In genomic region chr3:28748151-28748550, GRCm38 (mm10) we compare ENCODE assay signal across 22 mouse cellular contexts. TPM values are rescaled to one million over a fixed set of nuclear protein-coding genes. Genes with fewer than 3 reads are reported as not detected.
DNase-seq lines count a peak whose midpoint lies in the region; ATAC-seq and TF ChIP-seq lines count a peak whose summit lies in the region.
"Had no signal": no experiment of that assay in that cellular context is flagged by ENCODE, and none has a peak within 500 bp of the region (broad histone marks: within the 10 kb centered on the region; RNA-seq: fewer than 3 reads in every experiment).

No protein-coding gene starts in this region.

- DNase-seq in midbrain, embryonic 11.5 days (ENCODE audit: low spot score, missing footprints) = peak; percentile 47
- no peak for DNase-seq in midbrain, postnatal 0 days (ENCODE audit: low spot score)
- DNase-seq in MEL-GATA-1-ER (ENCODE audit: extremely low read depth, low read depth) (peak; percentile 13), adipocyte (ENCODE audit: low spot score) (no peak)
- no peak for DNase-seq in B cell, adult 2 months
- DNase-seq: adrenal gland, adult 8-10 months; adrenal gland, postnatal 14 days; adrenal gland, postnatal 36 days; cerebellum, adult 11-12 months; cerebellum, adult 2 months; cerebellum, adult 9-10 months; cerebellum, postnatal 10 days; cerebellum, postnatal 25 days; forebrain, postnatal 0 days had no signal

- H3K9me3 ChIP-seq in midbrain, embryonic 11.5 days (ENCODE audit: control insufficient read depth, low read length) = no peaks in the 10 kb centered on the region
- no peaks in the 10 kb centered on the region for H3K9me3 ChIP-seq in midbrain, postnatal 0 days (ENCODE audit: low read length)
- H3K9me3 ChIP-seq: embryonic facial prominence, embryonic 10.5 days; embryonic facial prominence, embryonic 12.5 days; forebrain, embryonic 13.5 days; forebrain, embryonic 15.5 days; G1E had no signal

- H3K4me1 ChIP-seq in midbrain, embryonic 11.5 days (ENCODE audit: control insufficient read depth, insufficient read depth, low read length) = no peaks in the 10 kb centered on the region
- H3K4me1 ChIP-seq in midbrain, postnatal 0 days (ENCODE audit: insufficient read depth, low read length) = peaks cover 4% of the 10 kb centered on the region; the same call in 1 of the 2 replicates
- H3K4me1 ChIP-seq: embryonic facial prominence, embryonic 10.5 days; embryonic facial prominence, embryonic 12.5 days had no signal

- no peak overlapping the region for H3K4me3 ChIP-seq in midbrain, embryonic 11.5 days (ENCODE audit: low read depth, low read length)
- H3K4me3 ChIP-seq in midbrain, postnatal 0 days (ENCODE audit: low read depth, low read length) = no peak overlapping the region
- H3K4me3 ChIP-seq: embryonic facial prominence, embryonic 10.5 days; embryonic facial prominence, embryonic 12.5 days; forebrain, embryonic 13.5 days; forebrain, embryonic 15.5 days had no signal

- H3K9ac ChIP-seq in midbrain, embryonic 11.5 days (ENCODE audit: low read length) = no peak overlapping the region
- no peak overlapping the region for H3K9ac ChIP-seq in midbrain, postnatal 0 days (replicated peaks; ENCODE audit: low read length, poor library complexity, severe bottlenecking)
- H3K9ac ChIP-seq: embryonic facial prominence, embryonic 12.5 days; forebrain, embryonic 13.5 days; forebrain, embryonic 15.5 days; forebrain, postnatal 0 days had no signal

- no peak for ATAC-seq in midbrain, embryonic 11.5 days (ENCODE audit: low FRiP score)
- no peak for ATAC-seq in midbrain, postnatal 0 days (ENCODE audit: low FRiP score)
- ATAC-seq: forebrain, embryonic 13.5 days; forebrain, embryonic 15.5 days; forebrain, postnatal 0 days; Patski had no signal

- H3K27me3 ChIP-seq in midbrain, embryonic 11.5 days (ENCODE audit: control insufficient read depth, insufficient read depth, low read length) = no peaks in the 10 kb centered on the region
- H3K27me3 ChIP-seq in midbrain, postnatal 0 days (ENCODE audit: insufficient read depth, low read length) = no peaks in the 10 kb centered on the region
- H3K27me3 ChIP-seq: embryonic facial prominence, embryonic 12.5 days; forebrain, embryonic 15.5 days; Patski had no signal

- H3K36me3 ChIP-seq in midbrain, embryonic 11.5 days (ENCODE audit: control insufficient read depth, insufficient read depth, low read length) = no peaks in the 10 kb centered on the region
- no peaks in the 10 kb centered on the region for H3K36me3 ChIP-seq in midbrain, postnatal 0 days (ENCODE audit: insufficient read depth, low read length)
- H3K36me3 ChIP-seq: embryonic facial prominence, embryonic 10.5 days; embryonic facial prominence, embryonic 12.5 days; forebrain, embryonic 15.5 days; G1E had no signal

- no peak overlapping the region for H3K27ac ChIP-seq in midbrain, embryonic 11.5 days (ENCODE audit: low read depth, low read length)
- H3K27ac ChIP-seq in midbrain, postnatal 0 days (ENCODE audit: low read depth, low read length) = no peak overlapping the region
- H3K27ac ChIP-seq: embryonic facial prominence, embryonic 10.5 days; embryonic facial prominence, embryonic 12.5 days; forebrain, embryonic 13.5 days; forebrain, embryonic 15.5 days had no signal

- no peak overlapping the region for H3K4me2 ChIP-seq in midbrain, embryonic 11.5 days
- H3K4me2 ChIP-seq in midbrain, postnatal 0 days (ENCODE audit: low read depth, low read length, poor library complexity, severe bottlenecking) = no peak overlapping the region
- H3K4me2 ChIP-seq: embryonic facial prominence, embryonic 12.5 days; forebrain, embryonic 13.5 days; forebrain, embryonic 15.5 days had no signal

- no peak for TF ChIP-seq CTCF in midbrain, postnatal 0 days (IDR thresholded peaks at IDR 0.05)

- 93% methylated on average over 3 of the region's 3 CpGs for WGBS in midbrain, embryonic 11.5 days
- WGBS in midbrain, postnatal 0 days = 89% methylated on average over 3 of the region's 3 CpGs

RNA-seq across cellular contexts. Expression of gene Eif5a2, which starts 32.9 kb away (rescaled TPM):
- 18.0 and 20.7 TPM in 2 replicates for polyA plus RNA-seq in midbrain, embryonic 11.5 days (2014; fragmentation: Nextera tagmentation; extraction: Ambion mirVana)
- total RNA-seq in midbrain, postnatal 0 days (2014; rRNA removed) = 23.7 and 24.5 TPM in 2 replicates
- polyA plus RNA-seq in midbrain, postnatal 0 days (2015; fragmentation: Nextera tagmentation; extraction: Ambion mirVana) = 9.0 and 9.2 TPM in 2 replicates

RNA-seq across cellular contexts. Expression of gene Slc2a2, which starts 50.4 kb away (rescaled TPM):
- polyA plus RNA-seq in midbrain, embryonic 11.5 days (2014; fragmentation: Nextera tagmentation; extraction: Ambion mirVana) = not detected in 2 replicates
- not detected in 2 replicates for total RNA-seq in midbrain, postnatal 0 days (2014; rRNA removed)
- not detected in 2 replicates for polyA plus RNA-seq in midbrain, postnatal 0 days (2015; fragmentation: Nextera tagmentation; extraction: Ambion mirVana)
- total RNA-seq: adrenal gland, postnatal 36 days; forebrain, postnatal 0 days had no signal
- polyA plus RNA-seq: C2C12; embryonic facial prominence, embryonic 14.5 days; forebrain, postnatal 0 days had no signal

RNA-seq across cellular contexts. Expression of gene Rpl22l1, which starts 57.1 kb away (rescaled TPM):
- 389 and 419 TPM in 2 replicates for polyA plus RNA-seq in midbrain, embryonic 11.5 days (2014; fragmentation: Nextera tagmentation; extraction: Ambion mirVana)
- 171 and 369 TPM in 2 replicates for total RNA-seq in midbrain, postnatal 0 days (2014; rRNA removed)
- 349 and 376 TPM in 2 replicates for polyA plus RNA-seq in midbrain, postnatal 0 days (2015; fragmentation: Nextera tagmentation; extraction: Ambion mirVana)

Comparison
In these comparisons a context has a peak if more than half of its experiments do, and no peak if none do; other contexts are left out.
1. DNase-seq: peak in midbrain, embryonic 11.5 days (single experiment) and MEL-GATA-1-ER (single experiment); none in midbrain, postnatal 0 days (single experiment), B cell, adult 2 months (0 of 2) and adipocyte (single experiment).